Mouse (Mus musculus): Measurements from ENCODE around the gene Mturn. TPM values are rescaled to one million over a fixed set of nuclear protein-coding genes. Genes with fewer than 3 reads are reported as not detected.

The Mturn gene
- 25.4 TPM for polyA plus RNA-seq (2017; shearing (Covaris generic))

DNA sequence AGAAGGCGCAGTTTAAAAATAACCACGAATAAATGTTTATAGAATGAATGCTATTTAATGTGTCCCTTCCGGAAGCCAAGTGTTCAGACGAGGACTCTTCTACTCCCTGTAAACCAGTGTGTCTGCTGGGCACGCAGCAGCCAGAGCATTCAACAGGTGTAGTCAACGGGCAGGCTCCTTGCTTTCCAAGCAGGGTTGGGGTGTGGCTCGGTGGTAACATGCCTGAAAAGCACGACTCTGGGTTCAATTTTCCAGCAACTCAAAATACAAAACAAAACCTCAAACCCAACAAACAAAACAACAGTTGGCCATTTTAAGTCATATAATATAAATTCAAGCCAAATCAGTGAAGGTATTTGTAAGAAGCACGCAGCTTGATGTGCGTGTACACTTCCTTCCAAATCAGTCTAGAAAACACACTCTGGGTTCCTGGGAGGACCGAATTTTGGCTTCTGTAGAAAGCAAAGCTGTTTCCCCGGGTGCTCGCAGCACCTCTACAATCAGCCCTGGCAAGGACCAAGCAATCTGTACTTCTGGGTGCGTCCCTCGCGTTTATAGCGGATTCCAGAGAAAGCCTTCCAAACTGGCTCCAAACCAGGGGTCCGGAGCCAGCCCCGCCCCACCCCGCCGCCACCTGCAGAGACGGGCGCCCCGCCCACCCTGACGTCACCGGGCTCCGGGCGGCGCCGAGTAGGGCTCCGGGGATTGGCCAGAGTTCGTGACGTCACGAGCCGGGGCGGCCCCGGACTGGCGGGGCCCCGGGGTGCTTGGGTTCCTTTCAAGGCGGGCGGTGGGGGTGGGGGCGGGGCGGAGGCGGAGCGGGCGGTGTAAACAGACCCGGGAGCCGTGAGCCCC is at the start of gene Mturn:
Gene Mturn, plus strand, starts transcription at position 734 of the 855 bp plus-strand sequence.

Other genes with a start within 250 kb of the Mturn start
- not detected for gene Scrn1, start 115.1 kb upstream of the Mturn start, polyA plus RNA-seq (2017; shearing (Covaris generic))
- 3.4 TPM for gene Plekha8, start 86.5 kb upstream of the Mturn start, polyA plus RNA-seq (2017; shearing (Covaris generic))
- gene Fkbp14, start 84.3 kb upstream of the Mturn start, polyA plus RNA-seq (2017; shearing (Covaris generic)) = not detected
- 152 TPM for gene Znrf2, start 135.3 kb downstream of the Mturn start, polyA plus RNA-seq (2017; shearing (Covaris generic))

Data from CD4-positive, CD25-positive, alpha-beta regulatory T cell (primary cell).